Mouse (Mus musculus) brain, embryonic 14.5 days (tissue): ENCODE measurements around the gene Gm12216. TPM values are rescaled to one million over a fixed set of nuclear protein-coding genes. Genes with fewer than 3 reads are reported as not detected.

ENCODE experiments used
- DNase-seq: peaks from one replicate; pipeline ENCODE4 v3.0.0-alpha.2; 2011; ENCODE audit warnings: low read depth
- CTCF ChIP-seq: fragments of 200-500 bp; IDR thresholded peaks from 2 replicates; pipeline ENCODE4 v1.5.1; 2012; ENCODE audit warnings: inconsistent platforms, mild to moderate bottlenecking, moderate library complexity, borderline replicate concordance; ENCODE audit not compliant: insufficient read depth, insufficient read length; ENCODE audit errors: extremely low read depth
- POLR2A ChIP-seq: fragments of 200-500 bp; IDR thresholded peaks from 2 replicates; pipeline ENCODE4 v1.6.1; 2012; ENCODE audit warnings: mild to moderate bottlenecking, inconsistent platforms, borderline replicate concordance; ENCODE audit not compliant: poor library complexity, insufficient read depth, insufficient read length, severe bottlenecking; ENCODE audit errors: extremely low read depth
- polyA plus RNA-seq: library from polyadenylated mRNA; depleted of rRNA; stranded (reverse); fragments of >200 nt; gene quantifications from 2 replicates; pipeline ENCODE4 v1.2.3, GENCODE M21; 2012

Gm12216 gene
- polyA plus RNA-seq, 1 experiment, result 0.11 TPM

GRCm38 (mm10) chr11:53800975-53801374 lies 58.1 kb downstream of the Gm12216 start:
- DNase-seq, result no peak
- TF ChIP-seq POLR2A (no peak), CTCF (no peak)

GRCm38 (mm10) chr11:53800036-53800435 lies 59.0 kb downstream of the Gm12216 start:
- no peak for DNase-seq
- TF ChIP-seq CTCF (no peak), POLR2A (no peak)

GRCm38 (mm10) chr11:53798041-53798711 lies 60.9 kb downstream of the Gm12216 start:
- no peak for TF ChIP-seq CTCF
- TF ChIP-seq POLR2A, result no peak
- DNase-seq, result no peak

GRCm38 (mm10) chr11:53797386-53797920 lies 61.6 kb downstream of the Gm12216 start:
- TF ChIP-seq CTCF (no peak), POLR2A (no peak)
- DNase-seq, result no peak

- TF ChIP-seq POLR2A (no peak), CTCF (no peak)
- peak; percentile 39 for DNase-seq
Observed at GRCm38 (mm10) chr11:53796409-53797151, 62.5 kb downstream of the Gm12216 start.

GRCm38 (mm10) chr11:53795813-53796212 lies 63.2 kb downstream of the Gm12216 start:
- no peak for DNase-seq
- TF ChIP-seq CTCF (no peak), POLR2A (no peak)

GRCm38 (mm10) chr11:53794671-53795557 lies 64.1 kb downstream of the Gm12216 start:
- DNase-seq, result no peak

GRCm38 (mm10) chr11:53794015-53794414 lies 65.0 kb downstream of the Gm12216 start:
- DNase-seq, result no peak
- TF ChIP-seq POLR2A (no peak), CTCF (no peak)

More at GRCm38 (mm10) chr11:53794671-53795557, 64.1 kb downstream of the Gm12216 start:
- TF ChIP-seq POLR2A (no peak), CTCF (no peak)

GRCm38 (mm10) chr11:53792986-53793385 lies 66.1 kb downstream of the Gm12216 start:
- TF ChIP-seq POLR2A, result no peak
- no peak for TF ChIP-seq CTCF
- peak; percentile 71 for DNase-seq

- DNase-seq, result no peak
- no peak for TF ChIP-seq POLR2A
- TF ChIP-seq CTCF, result no peak
Observed at GRCm38 (mm10) chr11:53789277-53789676, 69.8 kb downstream of the Gm12216 start.

- no peak for TF ChIP-seq CTCF
- TF ChIP-seq POLR2A, result no peak
- no peak for DNase-seq
Observed at GRCm38 (mm10) chr11:53788196-53788595, 70.9 kb downstream of the Gm12216 start.

- DNase-seq, result no peak
- no peak for TF ChIP-seq CTCF
- no peak for TF ChIP-seq POLR2A
Observed at GRCm38 (mm10) chr11:53786058-53787031, 72.7 kb downstream of the Gm12216 start.

- no peak for DNase-seq
- no peak for TF ChIP-seq POLR2A
- TF ChIP-seq CTCF, result no peak
Observed at GRCm38 (mm10) chr11:53785311-53785936, 73.6 kb downstream of the Gm12216 start.
